Mouse (Mus musculus) brown adipose tissue, adult 24 weeks (tissue): ENCODE measurements at regions not wholly inside any gene's neighbourhood (a gene's known extent, or its start where the extent isn't known, plus 50 kb on each side); places are given as distances from the start of the nearest gene placed in this dataset.

ENCODE experiments used
- H3K27ac ChIP-seq: fragments of 200-500 bp; replicated peaks from 2 replicates; pipeline ENCODE4 v1.5.1; 2012; ENCODE audit warnings: low read depth, mild to moderate bottlenecking, low read length
- H3K4me1 ChIP-seq: fragments of 200-500 bp; 2 replicates; pipeline ENCODE4 v1.6.1; 2012; ENCODE audit warnings: low read length, mixed read lengths; ENCODE audit not compliant: control insufficient read depth, insufficient read depth, insufficient read length
- H3K4me3 ChIP-seq: fragments of 200-500 bp; 2 replicates; pipeline ENCODE4 v1.5.1; 2012; ENCODE audit warnings: low read depth, mild to moderate bottlenecking, low read length, moderate library complexity; ENCODE audit not compliant: insufficient read depth

GRCm38 (mm10) chr19:14955969-14956368, 358.1 kb upstream of the Tle4 start:
- H3K27ac ChIP-seq: no peak overlapping the region
- H3K4me1 ChIP-seq: no peaks in the 10 kb centered on the region
- H3K4me3 ChIP-seq: no peak overlapping the region

- no peak overlapping the region for H3K27ac ChIP-seq
- H3K4me3 ChIP-seq: no peak overlapping the region
- no peaks in the 10 kb centered on the region for H3K4me1 ChIP-seq
Measured at GRCm38 (mm10) chr19:14940207-14940952, 342.5 kb upstream of the Tle4 start.

- Histone ChIP-seq H3K27ac (no peak overlapping the region), H3K4me3 (no peak overlapping the region), H3K4me1 (no peaks in the 10 kb centered on the region)
Measured at GRCm38 (mm10) chr19:14922238-14922637, 324.4 kb upstream of the Tle4 start.

- no peaks in the 10 kb centered on the region for H3K4me1 ChIP-seq
- no peak overlapping the region for H3K27ac ChIP-seq
- H3K4me3 ChIP-seq: no peak overlapping the region
Measured at GRCm38 (mm10) chr19:14911056-14911850, 313.4 kb upstream of the Tle4 start.

- Histone ChIP-seq H3K27ac (no peak overlapping the region), H3K4me3 (no peak overlapping the region), H3K4me1 (no peaks in the 10 kb centered on the region)
Measured at GRCm38 (mm10) chr19:14894875-14895274, 297.0 kb upstream of the Tle4 start.

GRCm38 (mm10) chr19:14892390-14892758, 294.5 kb upstream of the Tle4 start:
- Histone ChIP-seq H3K27ac (no peak overlapping the region), H3K4me3 (no peak overlapping the region), H3K4me1 (no peaks in the 10 kb centered on the region)

GRCm38 (mm10) chr19:14891689-14892389, 294.0 kb upstream of the Tle4 start:
- no peaks in the 10 kb centered on the region for H3K4me1 ChIP-seq
- no peak overlapping the region for H3K4me3 ChIP-seq

GRCm38 (mm10) chr19:14891090-14891428, 293.2 kb upstream of the Tle4 start:
- no peak overlapping the region for H3K27ac ChIP-seq
- no peak overlapping the region for H3K4me3 ChIP-seq

More at GRCm38 (mm10) chr19:14891689-14892389, 294.0 kb upstream of the Tle4 start:
- H3K27ac ChIP-seq: no peak overlapping the region

GRCm38 (mm10) chr19:14890241-14891089, 292.6 kb upstream of the Tle4 start:
- Histone ChIP-seq H3K27ac (no peak overlapping the region), H3K4me1 (no peaks in the 10 kb centered on the region), H3K4me3 (no peak overlapping the region)

More at GRCm38 (mm10) chr19:14891090-14891428, 293.2 kb upstream of the Tle4 start:
- no peaks in the 10 kb centered on the region for H3K4me1 ChIP-seq

GRCm38 (mm10) chr19:14889794-14890193, 291.9 kb upstream of the Tle4 start:
- Histone ChIP-seq H3K4me3 (no peak overlapping the region), H3K4me1 (no peaks in the 10 kb centered on the region), H3K27ac (no peak overlapping the region)

GRCm38 (mm10) chr19:14883707-14884421, 286.0 kb upstream of the Tle4 start:
- Histone ChIP-seq H3K4me1 (no peaks in the 10 kb centered on the region), H3K4me3 (no peak overlapping the region), H3K27ac (no peak overlapping the region)

- no peaks in the 10 kb centered on the region for H3K4me1 ChIP-seq
- H3K4me3 ChIP-seq: no peak overlapping the region
- no peak overlapping the region for H3K27ac ChIP-seq
Measured at GRCm38 (mm10) chr19:14880818-14881217, 283.0 kb upstream of the Tle4 start.

GRCm38 (mm10) chr19:14873986-14874385, 276.1 kb upstream of the Tle4 start:
- Histone ChIP-seq H3K4me3 (no peak overlapping the region), H3K4me1 (no peaks in the 10 kb centered on the region), H3K27ac (no peak overlapping the region)

GRCm38 (mm10) chr19:14871178-14871867, 273.5 kb upstream of the Tle4 start:
- no peak overlapping the region for H3K27ac ChIP-seq
- no peak overlapping the region for H3K4me3 ChIP-seq
- H3K4me1 ChIP-seq: no peaks in the 10 kb centered on the region
